Mouse (Mus musculus): Measurements from ENCODE around the gene Usp2. TPM values are rescaled to one million over a fixed set of nuclear protein-coding genes. Genes with fewer than 3 reads are reported as not detected.

Usp2 gene
- 7.3 and 8.2 TPM in 2 replicates for polyA plus RNA-seq (2012)

DNA sequence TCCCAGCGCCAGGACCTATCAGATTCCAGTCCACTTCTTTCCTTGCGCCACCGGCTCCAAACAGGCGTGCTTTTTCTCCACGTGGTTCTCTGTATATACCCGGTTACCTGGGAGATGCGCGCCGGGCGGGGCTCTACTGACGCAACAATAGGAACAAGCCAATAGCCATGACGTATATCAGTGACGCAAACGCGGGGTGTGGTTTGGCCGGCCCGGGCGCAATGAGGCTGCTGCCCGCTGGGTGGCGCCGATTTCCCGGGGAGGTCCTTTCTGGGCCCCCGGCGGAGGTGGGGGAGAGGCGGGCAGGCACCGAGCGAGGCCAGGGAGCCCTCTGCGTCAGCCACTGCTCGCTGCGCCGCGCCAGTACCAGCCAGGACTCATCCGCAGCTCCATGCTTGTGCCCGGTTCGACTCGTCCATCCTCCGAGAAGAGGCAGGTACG is at the start of gene Usp2:
Gene Usp2 (plus strand): TSS at position 237 of the 441 bp plus-strand sequence.

DNA sequence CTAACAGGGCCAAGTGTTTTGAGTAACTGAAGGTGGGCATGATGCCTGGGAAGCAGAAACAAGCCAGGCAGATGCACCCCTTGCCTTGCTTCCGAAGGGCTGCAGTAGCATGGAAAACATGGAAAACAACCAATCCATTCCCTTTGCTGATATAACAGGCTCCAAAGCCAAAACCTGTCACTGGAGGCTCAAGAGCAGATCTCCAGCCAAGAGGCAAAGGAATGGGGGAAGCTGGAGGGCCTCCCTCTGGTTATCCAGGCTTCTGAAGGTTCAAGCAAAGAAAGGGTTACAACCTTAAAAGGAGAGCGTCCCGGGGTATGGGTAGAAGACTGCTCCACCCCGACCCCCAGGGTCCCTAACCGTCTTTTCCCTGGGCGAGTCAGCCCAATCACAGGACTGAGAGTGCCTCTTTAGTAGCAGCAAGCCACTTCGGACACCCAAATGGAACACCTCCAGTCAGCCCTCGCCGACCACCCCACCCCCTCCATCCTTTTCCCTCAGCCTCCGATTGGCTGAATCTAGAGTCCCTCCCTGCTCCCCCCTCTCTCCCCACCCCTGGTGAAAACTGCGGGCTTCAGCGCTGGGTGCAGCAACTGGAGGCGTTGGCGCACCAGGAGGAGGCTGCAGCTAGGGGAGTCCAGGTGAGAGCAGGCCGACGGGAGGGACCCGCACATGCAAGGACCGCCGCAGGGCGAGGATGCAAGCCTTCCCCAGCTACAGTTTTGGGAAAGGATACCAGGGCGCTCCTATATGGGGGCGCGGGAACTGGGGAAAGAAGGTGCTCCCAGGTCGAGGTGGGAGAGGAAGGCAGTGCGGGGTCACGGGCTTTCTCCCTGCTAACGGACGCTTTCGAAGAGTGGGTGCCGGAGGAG is 23.7 kb upstream of the Usp2 start, which contains the start of gene Thy1:
Gene Thy1 (plus strand): TSS at position 549 of the 872 bp plus-strand sequence.

DNA sequence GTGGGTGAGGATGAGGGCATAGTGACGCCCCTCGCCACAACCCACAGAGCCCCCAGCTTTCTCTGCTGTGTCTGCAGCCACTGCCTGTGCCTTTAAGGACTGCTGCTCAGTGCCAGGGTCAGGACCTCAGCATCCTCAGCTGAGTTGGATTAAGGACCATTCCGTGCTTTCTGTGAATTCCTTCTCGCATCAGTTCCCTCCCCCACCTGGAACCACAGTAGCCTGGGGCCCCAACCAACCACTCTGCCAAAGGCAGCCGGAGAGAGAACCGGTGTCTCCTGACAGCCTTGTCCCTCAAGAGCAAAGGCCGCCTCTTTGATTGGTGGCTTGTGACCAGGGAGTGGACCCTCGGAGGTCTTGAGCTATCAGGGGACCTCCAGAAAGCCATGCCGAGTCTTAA is 34.7 kb downstream of the Usp2 start, which contains the start of gene Mfrp:
Gene Mfrp (plus strand): TSS at position 240 of the 400 bp plus-strand sequence.

DNA sequence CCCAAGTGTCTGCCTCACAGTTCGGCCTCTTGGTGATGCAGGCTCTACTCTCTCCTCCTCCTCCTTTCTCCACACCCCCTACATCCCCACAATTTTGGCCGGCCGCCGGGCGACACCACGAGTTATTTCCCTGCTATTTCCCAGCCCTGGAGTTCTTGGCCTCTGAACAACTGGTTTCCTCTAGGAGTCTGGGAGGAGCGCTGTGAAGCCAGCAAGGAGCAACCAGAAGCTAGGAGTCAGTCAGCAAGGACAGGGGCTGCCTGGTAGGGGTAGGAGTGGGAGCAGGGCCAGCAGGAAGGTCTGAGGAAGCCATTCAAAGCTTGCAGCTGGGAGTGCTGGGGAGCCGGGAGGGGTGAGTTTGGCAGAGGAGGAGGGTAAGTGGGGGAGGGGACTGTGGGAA is 40.3 kb downstream of the Usp2 start, which contains the start of gene C1qtnf5:
Gene C1qtnf5 (plus strand): TSS at position 136 of the 400 bp plus-strand sequence.

DNA sequence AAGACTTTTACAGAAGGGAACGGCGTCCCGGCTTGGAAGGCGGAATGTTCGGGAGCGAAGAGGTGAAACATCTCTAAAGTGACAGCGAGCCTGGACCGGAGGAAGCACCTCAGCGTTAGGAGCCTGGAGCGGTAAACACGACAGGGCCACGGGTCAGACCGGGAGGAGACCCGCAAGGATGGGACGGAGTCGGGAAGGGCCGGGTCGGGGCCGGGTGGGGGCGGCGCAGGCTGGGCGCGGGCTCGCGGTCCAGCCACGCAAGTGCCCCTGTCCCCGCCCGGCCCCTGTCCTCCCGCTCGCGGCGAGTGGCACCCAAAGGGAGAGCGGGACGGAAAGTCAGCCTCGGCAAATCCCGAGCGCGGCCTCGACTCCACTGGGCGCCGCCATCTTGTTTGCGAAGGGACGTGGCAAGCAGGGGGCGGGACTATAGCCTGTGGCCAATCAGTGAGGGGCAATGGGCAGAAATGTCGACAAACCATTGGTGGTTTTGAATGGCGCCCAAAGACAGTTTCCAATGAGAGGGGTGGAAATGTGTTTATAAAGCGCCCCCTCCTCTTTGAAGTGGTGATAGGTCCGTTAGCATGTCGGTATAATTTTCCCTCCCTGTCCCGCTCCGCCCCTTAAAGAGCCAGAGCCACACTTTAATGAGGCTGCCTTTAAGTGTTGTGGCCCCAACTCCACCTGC is 46.4 kb downstream of the Usp2 start, which contains the start of the genes Gm49380 and Rnf26:
Gene Gm49380 (minus strand): TSS at position 396 of the 685 bp plus-strand sequence.
Gene Rnf26 (minus strand): TSS at position 413 of the 685 bp plus-strand sequence.

DNA sequence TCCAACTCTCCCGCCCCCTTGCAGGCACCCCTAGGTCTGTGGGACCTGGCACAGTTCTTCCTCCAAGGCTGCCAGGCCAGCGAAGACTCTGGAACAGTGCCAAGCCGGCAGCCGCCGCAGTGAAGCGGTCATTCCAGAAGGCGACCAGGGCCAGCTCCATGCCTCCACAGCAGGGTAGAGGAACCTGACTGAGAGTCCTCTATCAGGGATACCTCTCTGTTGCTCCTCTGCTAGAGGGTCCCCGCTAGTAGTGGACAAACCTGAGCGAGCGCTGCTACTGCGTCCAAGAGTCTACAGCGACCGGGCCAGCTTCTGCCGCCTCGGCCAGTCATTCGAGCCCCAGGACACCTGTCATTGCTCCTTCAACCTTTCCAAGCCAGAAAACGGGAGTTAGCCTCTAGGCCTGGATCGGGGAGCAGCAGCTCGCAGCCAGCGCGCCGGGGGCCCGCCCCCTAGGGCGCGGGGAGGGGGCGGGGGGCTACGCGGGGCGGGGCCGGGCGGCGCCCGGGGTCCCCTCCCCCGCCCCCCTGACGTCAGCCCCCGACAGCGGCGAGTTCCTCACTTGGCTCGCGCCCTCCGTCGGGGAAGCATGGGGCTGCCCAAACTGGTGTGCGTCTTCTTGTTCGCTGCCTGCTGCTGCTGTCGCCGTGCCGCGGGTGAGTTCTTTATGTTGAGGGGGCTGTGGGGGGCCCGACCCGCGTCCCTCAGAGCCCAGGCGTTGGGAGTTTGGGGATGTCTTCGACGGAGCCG is 67.5 kb downstream of the Usp2 start, which contains the start of gene Mcam:
Gene Mcam (plus strand): TSS at position 369 of the 750 bp plus-strand sequence.

Other genes with a start within 250 kb of the Usp2 start
- gene Thy1, start 23.6 kb upstream of the Usp2 start, polyA plus RNA-seq (2012), result 5.2 and 6.1 TPM in 2 replicates
- 0.15 and 0.47 TPM in 2 replicates for gene Mfrp, start 34.7 kb downstream of the Usp2 start, polyA plus RNA-seq (2012)
- gene C1qtnf5, start 40.2 kb downstream of the Usp2 start, polyA plus RNA-seq (2012), result 0.28 and 0.50 TPM in 2 replicates
- gene Gm49380, start 46.5 kb downstream of the Usp2 start, polyA plus RNA-seq (2012), result not detected in 2 replicates
- gene Rnf26, start 46.5 kb downstream of the Usp2 start, polyA plus RNA-seq (2012), result 44.3 and 47.3 TPM in 2 replicates
- 0.49 and 0.73 TPM in 2 replicates for gene Mcam, start 67.4 kb downstream of the Usp2 start, polyA plus RNA-seq (2012)
- gene Cbl, start 167.0 kb downstream of the Usp2 start, polyA plus RNA-seq (2012), result 17.2 and 20.8 TPM in 2 replicates
- not detected in 2 replicates for gene Ccdc153, start 173.7 kb downstream of the Usp2 start, polyA plus RNA-seq (2012)
- 0.13 and 0.44 TPM in 2 replicates for gene Pdzd3, start 184.4 kb downstream of the Usp2 start, polyA plus RNA-seq (2012)
- 12.4 and 18.2 TPM in 2 replicates for gene Nlrx1, start 201.6 kb downstream of the Usp2 start, polyA plus RNA-seq (2012)
- 12.4 and 16.0 TPM in 2 replicates for gene Abcg4, start 221.6 kb downstream of the Usp2 start, polyA plus RNA-seq (2012)
- gene Hinfp, start 238.7 kb downstream of the Usp2 start, polyA plus RNA-seq (2012), result 5.1 and 7.4 TPM in 2 replicates

All from megakaryocyte-erythroid progenitor cell, adult 5 weeks (primary cell).